Mouse (Mus musculus) brain, embryonic 14.5 days (tissue): ENCODE results near the gene Tmc7.
A peak's percentile ranks its signal among the peaks of the same experiment; 100 is the strongest.

Experiments
- CTCF ChIP-seq: fragments of 200-500 bp; IDR thresholded peaks from 2 replicates; pipeline ENCODE4 v1.5.1; 2012; ENCODE audit warnings: inconsistent platforms, mild to moderate bottlenecking, moderate library complexity, borderline replicate concordance; ENCODE audit not compliant: insufficient read depth, insufficient read length; ENCODE audit errors: extremely low read depth
- POLR2A ChIP-seq: fragments of 200-500 bp; IDR thresholded peaks from 2 replicates; pipeline ENCODE4 v1.6.1; 2012; ENCODE audit warnings: mild to moderate bottlenecking, inconsistent platforms, borderline replicate concordance; ENCODE audit not compliant: poor library complexity, insufficient read depth, insufficient read length, severe bottlenecking; ENCODE audit errors: extremely low read depth

- peak; percentile 83 for TF ChIP-seq CTCF
- no peak for TF ChIP-seq POLR2A
Observed at GRCm38 (mm10) chr7:118518687-118519086, 65.8 kb downstream of the Tmc7 start.
